Mouse (Mus musculus) WW6 (cell line): Measurements from ENCODE around the gene Commd6.
A peak's percentile ranks its signal among the peaks of the same experiment; 100 is the strongest.
"Not testable (repeated sequence)": the region's sequence is repeated elsewhere in the genome, so short reads cannot be mapped to it uniquely, and the experiment has no call there.

ENCODE experiments used
- DNase-seq: peaks from one replicate; pipeline ENCODE4 v3.0.0-alpha.2; 2013; ENCODE audit warnings: low read depth, low spot score

The Commd6 gene

DNA sequence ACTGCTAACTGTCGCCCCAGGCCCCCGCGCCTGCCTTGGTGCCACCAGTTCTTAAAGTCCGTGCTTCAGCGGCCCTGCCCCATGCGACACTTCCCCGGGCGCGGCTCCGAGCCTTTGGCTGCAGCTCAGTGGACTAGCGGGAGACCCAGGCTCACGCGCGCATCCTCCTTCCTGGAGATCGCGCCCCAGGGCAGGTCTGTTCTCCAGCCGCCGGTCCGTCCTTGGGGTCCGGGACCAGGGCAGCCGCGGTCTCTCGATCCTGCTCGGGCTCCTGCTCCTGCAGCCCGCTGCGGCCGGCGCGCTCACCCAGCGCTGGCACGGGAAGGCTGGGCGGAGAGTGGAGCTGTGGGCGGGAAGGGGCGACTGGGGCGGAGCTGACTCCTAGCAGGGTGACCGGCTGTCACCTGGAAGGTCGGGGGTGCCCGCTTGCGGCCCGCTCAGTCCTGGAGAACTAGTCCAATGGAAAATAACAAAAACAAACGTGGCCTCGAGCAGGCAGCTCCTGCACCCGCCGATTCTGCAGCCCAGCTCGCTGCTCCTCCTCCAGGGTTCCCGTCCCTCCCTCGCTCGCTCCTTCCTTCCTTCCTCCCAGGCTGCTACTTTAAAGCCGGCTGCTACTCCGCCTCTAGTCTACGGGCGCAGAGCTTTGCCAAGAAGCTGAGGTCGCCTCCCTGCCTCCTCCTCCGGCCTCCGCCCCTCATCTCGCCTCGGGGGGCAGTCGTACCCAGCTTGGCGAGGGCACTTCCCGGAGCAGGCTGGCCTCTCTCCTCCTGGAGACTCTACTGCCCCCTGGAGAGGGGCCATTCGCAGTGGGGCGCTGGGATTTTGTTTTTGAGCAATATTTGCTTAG is 31.7 kb downstream of the Commd6 start, which contains the start of gene Tbc1d4:
Gene Tbc1d4 (minus strand): TSS at position 673 of the 850 bp plus-strand sequence.
- peak; percentile 59 for DNase-seq

DNA sequence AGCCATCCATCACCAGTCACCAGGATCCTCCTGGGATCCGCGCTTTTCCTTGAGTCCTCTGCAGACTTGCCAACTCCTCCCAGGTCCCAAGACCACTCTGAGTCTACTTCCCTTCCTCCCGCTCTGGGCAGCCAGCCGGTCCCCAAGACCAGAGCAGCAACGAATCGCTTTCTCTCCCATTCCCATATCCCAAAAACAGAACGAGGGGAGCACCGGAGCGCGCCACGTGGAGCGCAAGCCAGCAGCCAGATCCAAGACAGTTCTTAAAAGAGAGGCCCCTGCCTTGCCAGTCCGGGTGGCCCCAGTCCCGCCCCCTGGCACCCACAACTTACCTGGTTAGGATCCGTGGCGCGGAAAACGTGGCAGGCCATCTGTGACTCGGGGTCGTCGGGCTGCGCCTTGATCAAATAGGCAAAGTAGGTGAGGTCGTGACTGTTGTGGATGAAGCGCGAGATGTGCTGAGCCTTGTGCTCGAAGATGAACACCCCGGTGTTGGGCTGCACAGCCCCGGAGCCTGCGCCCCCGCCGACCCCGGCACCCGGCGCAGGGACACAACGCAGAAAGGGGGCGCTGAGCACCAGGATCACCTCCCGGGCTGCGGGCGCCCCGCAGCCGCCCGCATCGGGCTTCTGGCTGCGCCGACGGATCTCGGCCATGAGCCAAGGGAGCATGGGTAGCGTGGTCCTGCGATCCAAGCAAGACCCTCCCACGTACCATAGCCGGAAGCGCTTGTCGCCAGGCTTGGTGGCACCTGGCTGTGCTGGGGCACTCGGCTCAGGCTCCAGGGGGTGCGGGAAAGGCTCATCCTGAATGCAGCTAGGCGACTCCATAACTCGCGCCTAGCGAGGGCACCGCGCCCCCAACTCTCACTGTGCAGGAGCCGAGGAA is 32.6 kb downstream of the Commd6 start:
- DNase-seq: peak; percentile 50

DNA sequence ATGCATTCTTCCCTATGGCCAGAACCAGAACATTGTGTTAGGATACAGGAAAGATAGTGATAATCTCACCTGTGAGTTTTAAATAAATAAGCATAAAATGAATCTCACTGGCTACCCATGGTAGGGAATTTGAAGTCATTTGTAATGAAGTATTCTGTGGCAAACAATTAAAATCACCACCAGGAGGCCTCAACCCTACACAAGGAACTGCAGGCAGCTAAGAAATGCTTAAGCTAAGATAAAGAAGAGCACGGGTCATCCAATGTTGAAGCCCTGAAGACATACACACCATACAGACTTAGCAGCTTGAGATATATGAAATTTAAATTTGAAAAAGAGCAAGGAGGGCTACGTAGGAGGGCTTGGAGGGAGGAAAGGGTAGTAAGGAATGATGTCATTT is 34.6 kb downstream of the Commd6 start:
- no peak for DNase-seq

DNA sequence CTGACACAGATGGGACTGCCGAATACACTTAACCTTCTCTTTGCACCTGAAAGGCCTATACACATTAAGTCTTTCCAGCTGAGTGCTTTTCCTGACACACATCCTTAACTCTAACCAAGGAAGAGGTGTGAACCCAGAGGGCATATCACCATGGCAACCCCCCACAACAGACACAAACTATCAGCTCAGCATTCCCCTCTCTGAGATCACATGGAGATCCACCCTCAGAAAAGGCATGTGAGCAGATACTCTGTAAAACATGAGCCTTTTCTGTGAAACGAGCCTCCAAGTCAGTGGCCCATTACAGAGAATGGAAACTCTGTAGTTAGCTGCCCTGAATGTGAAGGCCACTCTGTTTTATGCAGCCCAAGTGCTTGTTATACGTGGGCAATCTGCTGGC is 37.6 kb downstream of the Commd6 start:
- DNase-seq: no peak

DNA sequence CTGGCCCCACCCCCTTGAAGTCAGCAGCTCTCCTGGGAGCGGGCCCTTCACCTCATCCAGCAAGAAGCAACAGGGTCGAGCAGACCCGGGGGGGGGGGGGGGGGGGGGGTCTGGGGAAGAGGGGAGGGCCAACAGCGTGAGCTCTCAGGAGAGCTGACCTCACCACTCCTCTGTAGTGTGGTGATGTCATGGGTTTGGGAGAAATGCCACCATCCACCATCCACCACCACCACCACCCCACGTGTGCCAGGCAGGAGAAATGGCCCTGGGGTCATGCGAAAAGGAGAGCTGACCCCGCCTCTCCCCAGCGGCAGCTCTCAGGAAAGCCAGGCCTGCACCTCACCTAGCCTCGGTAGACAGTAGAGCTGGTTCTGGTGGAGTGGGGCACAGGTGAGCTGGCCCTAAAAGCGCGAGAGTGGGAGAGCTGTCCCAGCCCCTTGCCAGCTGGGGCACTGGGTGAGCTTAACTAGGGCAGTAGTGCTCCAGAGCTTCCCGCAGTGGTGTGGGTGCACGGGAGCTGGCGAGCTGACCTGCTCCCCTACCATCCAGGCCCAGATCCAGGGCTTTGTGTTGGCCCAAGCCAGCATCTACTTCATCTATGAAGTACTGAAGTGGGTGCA is 43.3 kb downstream of the Commd6 start:
- no peak for DNase-seq

DNA sequence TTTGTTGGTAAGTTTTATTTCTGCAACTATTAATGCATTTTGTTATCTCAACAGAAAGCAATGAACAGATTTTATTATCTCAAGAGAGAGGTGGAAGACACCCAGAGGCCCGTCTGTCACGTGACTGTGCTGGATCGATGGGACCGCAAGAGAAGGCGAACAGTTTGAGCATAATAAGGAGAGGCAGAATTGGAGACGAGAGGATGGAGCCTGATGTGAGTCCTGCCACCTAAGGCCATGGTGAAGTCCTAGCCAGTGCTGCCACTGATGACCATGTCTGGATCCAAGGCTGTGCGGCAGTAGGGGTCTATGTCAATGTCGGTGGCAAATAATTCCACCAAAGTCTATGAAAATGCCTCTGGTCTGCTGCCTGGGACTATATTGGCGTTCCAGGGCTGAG is 43.8 kb downstream of the Commd6 start:
- DNase-seq: no peak

DNA sequence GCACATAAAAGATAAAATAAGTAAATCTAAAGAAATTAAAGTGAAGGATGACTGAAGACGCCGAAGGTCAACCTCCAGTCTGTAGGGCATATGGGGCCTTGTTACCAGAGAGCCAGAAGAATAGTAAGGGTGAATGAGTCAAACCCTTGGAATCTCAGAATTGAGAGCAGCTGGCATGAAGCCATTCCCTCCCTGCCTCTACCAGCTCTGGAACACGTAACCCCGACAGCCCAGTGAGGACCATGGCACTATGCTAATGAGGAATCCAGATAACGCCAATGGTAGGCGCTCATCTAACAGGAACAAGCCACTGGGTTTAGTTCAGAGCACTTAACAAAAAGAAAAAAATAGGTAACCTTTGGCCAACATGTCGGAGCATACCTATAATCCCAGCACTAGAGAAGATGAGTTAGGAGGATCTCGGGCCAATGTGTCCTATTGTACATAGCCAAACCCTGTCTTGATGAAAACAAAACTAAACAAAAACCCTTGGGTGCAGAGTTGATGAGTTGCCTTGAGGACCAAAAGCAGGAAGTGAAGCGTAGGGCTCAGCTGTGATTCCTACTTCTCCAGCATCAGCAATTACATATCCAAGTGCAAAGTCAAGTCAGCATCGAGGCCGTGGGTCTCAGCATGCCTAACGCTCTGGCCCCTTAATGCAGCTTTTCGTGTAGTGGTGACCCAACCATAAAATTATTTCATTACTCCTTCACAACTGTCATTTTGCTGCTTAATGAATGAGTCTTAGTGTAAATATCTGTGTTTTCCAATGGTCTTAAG is 45.0 kb downstream of the Commd6 start:
- DNase-seq: no peak

DNA sequence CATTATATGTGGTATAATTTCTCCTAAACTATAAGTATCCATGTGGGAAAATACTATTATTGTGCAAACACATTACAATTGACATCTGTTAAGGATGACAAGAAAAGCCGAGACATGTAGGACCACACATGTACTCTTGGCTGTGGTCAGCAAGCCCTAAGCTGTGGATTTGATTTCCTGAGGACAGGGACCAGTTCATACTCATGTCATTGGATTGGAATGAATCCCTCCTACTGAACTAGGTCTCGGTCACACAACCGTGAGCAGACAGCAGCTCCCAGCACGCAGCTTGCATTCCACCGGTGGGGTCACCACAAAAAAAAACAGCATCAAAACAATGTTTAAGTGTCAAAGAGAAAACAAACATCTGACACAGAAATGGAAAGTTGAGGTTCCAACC is 46.5 kb downstream of the Commd6 start:
- DNase-seq: no peak

DNA sequence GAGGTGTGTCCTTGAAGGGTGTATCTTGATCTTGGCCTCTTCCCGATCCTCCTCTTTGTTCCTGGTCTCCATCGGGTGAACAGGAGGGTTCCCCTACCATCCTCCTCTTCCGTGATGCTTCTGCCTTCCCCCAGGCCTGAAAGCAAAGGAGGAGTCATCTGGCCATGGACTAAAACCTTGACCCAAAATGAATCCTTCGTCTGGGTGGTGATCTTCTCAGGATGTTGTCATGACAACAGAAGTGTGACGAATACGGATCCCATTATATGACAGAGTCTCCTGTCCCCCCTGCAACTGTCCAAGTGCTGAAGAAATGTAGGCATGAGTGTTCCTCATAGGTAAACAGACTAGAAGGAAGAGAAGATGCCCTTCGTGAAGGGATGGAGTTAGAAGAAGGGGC is 47.1 kb downstream of the Commd6 start:
- DNase-seq: no peak

DNA sequence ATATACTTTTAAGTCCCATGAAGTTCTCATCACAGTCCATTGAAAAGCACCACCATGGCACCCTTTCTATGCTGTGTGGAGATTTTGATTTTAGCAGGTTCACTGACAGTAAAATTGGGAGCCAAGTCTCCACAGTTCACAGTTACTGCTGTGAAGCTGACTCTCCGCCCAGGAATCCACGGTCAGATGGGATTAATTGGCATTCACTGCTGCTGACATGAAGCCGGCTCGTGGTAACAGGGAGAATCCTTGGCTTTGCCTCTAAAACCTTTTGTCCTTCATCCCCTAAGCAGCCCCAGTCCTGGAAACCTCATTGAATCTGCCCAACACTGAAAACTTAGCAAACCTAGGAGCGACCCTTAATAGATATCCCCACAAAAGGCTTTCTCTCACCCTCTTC is 49.4 kb downstream of the Commd6 start:
- no peak for DNase-seq

DNA sequence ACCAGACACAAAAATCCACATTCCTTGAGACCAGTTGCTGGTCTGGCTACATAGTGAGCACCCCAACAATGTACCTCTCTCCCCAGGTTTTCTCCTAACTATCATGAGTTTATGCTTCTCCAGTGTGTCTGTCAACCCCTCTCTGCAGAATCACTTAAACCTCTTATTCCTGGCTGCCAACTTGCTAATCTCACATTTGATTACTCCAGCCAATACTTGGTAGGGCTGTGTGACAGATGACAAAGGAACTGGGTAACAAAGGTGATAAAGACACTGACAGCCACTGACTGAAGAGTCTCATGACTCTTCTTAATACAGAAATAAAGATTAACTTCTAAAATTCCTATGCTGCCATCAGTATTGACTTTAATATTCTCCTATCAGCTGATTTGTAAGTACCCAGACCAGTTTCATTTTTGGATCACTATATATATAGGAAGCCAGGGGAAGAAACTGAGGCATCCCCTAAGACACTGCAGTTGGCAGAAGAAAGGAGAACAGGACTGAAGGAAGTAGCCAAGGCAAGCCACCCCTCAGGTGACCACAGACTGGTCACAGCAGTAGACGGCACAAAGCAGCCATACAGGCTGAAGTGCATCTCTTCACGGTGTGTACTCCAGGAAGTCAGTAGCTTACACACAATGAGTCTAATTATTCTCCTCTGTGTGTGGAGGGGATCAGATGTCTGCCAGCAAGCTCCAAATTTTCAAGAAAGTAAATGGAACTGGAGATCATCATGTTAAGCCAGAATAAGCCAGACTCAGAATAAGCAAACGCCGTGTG is 52.1 kb downstream of the Commd6 start:
- not testable (repeated sequence) for DNase-seq

DNA sequence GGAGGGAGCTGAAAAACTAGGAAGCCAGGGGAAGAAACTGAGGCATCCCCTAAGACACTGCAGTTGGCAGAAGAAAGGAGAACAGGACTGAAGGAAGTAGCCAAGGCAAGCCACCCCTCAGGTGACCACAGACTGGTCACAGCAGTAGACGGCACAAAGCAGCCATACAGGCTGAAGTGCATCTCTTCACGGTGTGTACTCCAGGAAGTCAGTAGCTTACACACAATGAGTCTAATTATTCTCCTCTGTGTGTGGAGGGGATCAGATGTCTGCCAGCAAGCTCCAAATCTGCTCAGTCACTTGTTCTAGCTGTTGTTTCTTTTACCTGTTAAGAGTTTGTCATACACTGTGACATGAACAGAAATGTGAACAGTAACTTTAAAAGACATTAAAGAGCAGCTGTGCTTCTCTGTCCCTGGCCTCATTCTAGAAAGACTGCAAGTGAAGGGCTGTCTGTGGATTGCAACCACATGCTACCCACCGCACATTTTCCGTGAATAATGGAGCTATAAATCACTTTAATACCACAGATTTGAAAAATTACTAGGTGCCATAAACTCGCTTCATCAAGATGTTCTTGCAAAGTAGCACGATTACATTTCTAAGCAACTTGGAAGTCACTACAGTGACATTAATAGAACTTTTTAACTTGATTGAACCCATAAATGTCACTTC is 53.0 kb downstream of the Commd6 start:
- not testable (repeated sequence) for DNase-seq

DNA sequence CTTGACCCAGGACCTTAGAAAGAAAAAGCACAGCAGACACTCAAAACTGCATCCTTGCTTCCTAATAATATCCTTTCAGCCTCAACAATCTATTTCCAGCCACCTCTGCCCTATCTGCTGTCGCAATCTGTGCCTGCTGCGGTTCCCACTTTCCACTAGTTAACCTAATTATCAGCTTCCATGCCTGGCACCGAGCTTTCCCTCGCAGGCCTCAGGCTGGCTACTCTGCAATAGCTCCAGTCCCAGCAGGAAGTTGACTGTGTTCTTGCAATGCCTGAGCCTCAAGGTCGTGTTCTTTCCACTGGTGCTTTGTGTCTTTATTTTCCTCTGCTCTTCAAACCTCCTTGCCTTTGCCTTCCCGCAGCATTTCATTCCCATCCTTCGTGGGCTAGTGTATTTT is 54.4 kb downstream of the Commd6 start:
- no peak for DNase-seq
